Mouse (Mus musculus) stomach, embryonic 14.5 days (tissue): ENCODE measurements around the gene Gpr171. TPM values are rescaled to one million over a fixed set of nuclear protein-coding genes. Genes with fewer than 3 reads are reported as not detected.

Experiments
- ATAC-seq: fragments of 200-750 bp; cut with Nextera tagmentation; 2 replicates; pipeline ENCODE4 v1.8.0; 2017; ENCODE audit warnings: low read depth, moderate TSS enrichment; ENCODE audit not compliant: insufficient number of reproducible peaks, insufficient read depth, low FRiP score
- H3K27ac ChIP-seq: fragments of 300-500 bp; sonication (generic); 2 replicates; pipeline ENCODE4 v1.5.1; 2014; ENCODE audit warnings: mild to moderate bottlenecking, low read length, moderate library complexity, mixed read lengths
- H3K27me3 ChIP-seq: fragments of 300-500 bp; sonication (generic); 2 replicates; pipeline ENCODE4 v1.6.1; 2014; ENCODE audit warnings: low read length, control low read depth, mixed read lengths; ENCODE audit not compliant: control insufficient read depth, insufficient read depth
- H3K36me3 ChIP-seq: fragments of 300-500 bp; sonication (generic); 2 replicates; pipeline ENCODE4 v1.6.1; 2014; ENCODE audit warnings: mild to moderate bottlenecking, control low read depth, low read length, moderate library complexity, mixed read lengths; ENCODE audit not compliant: control insufficient read depth, insufficient read depth
- H3K4me1 ChIP-seq: fragments of 300-500 bp; sonication (generic); 2 replicates; pipeline ENCODE4 v1.6.1; 2014; ENCODE audit warnings: low read length, control low read depth, mixed read lengths; ENCODE audit not compliant: control insufficient read depth, insufficient read depth
- H3K4me2 ChIP-seq: fragments of 300-500 bp; sonication (generic); replicated peaks from 2 replicates; pipeline ENCODE4 v1.6.1; 2014; ENCODE audit warnings: low read depth, low read length, control low read depth
- H3K4me3 ChIP-seq: fragments of 300-500 bp; sonication (generic); 2 replicates; pipeline ENCODE4 v1.5.1; 2014; ENCODE audit warnings: low read depth, low read length, control low read depth
- H3K9ac ChIP-seq: fragments of 300-500 bp; sonication (generic); replicated peaks from 2 replicates; pipeline ENCODE4 v1.6.1; 2014; ENCODE audit warnings: low read depth, mild to moderate bottlenecking, control low read depth, low read length, moderate library complexity, mixed read lengths
- H3K9me3 ChIP-seq: fragments of 300-500 bp; sonication (generic); 2 replicates; pipeline ENCODE4 v1.6.1; 2016; ENCODE audit warnings: low read depth, low read length, control low read depth; ENCODE audit not compliant: control insufficient read depth
- WGBS: fragments of 180-500 bp; shearing (Covaris S2); extraction: QIAGEN DNeasy Blood & Tissue Kit; methylation state at CpG from one replicate; pipeline ENCODE4 v1.1.7; 2014; 5-methylcytosine and 5-hydroxymethylcytosine counted together
- polyA plus RNA-seq: library from polyadenylated mRNA; unstranded; fragments of >200 nt; fragmentation: Nextera tagmentation; extraction: Ambion mirVana; gene quantifications from 2 replicates; pipeline ENCODE4 v1.2.1, GENCODE M21; 2014

Gpr171 gene
- polyA plus RNA-seq, 1 experiment from 2014 or later: 1.3 TPM

- ATAC-seq: no peak
- no peak overlapping the region for H3K9ac ChIP-seq
- WGBS: 70% methylated on average over 12 of the region's 12 CpGs
- H3K27me3 ChIP-seq: no peaks in the 10 kb centered on the region
- no peak overlapping the region for H3K4me3 ChIP-seq
- no peaks in the 10 kb centered on the region for H3K4me1 ChIP-seq
- no peaks in the 10 kb centered on the region for H3K9me3 ChIP-seq
- H3K27ac ChIP-seq: no peak overlapping the region
- no peak overlapping the region for H3K4me2 ChIP-seq
- H3K36me3 ChIP-seq: no peaks in the 10 kb centered on the region
Measured at GRCm38 (mm10) chr3:59138946-59139468, 37.4 kb upstream of the Gpr171 start.

DNA sequence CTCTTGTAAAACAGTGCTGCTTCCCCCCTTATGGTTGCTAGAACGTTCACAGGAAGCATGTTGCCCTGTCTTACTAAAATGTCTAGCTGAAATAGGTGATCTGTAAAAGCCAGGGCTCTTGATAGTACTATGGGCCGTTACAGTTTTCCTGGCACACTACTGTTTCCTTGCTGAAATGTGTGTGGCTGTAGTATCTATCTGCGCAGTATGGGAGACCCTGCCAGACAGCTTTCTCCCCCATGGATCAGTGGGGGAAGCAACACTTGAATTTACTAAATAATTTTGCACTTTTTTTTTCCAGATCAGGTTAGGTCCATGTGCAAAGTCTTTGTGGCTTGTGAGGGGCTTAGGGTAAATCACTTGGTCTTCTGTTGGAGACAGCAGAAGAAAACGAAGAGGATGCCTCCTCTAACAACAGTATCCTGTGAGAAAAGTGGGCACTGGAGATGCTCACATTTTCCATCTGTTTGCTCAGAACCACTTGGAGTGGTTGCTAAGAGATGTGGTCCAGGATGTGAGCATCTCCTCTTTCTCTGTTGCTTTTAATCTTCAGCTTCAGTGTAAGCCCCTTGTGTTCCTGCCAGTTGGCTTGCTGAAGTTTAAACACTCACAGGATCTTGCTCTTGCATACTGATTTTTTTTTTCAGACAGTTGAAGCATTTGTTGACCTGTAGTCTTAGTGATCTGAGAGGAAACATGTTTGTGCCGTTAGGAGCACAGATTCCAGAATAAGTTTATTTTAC, 34.5 kb upstream of the Gpr171 start:
- no peaks in the 10 kb centered on the region for H3K36me3 ChIP-seq
- H3K4me3 ChIP-seq: no peak overlapping the region
- WGBS: 64% methylated on average over 5 of the region's 5 CpGs
- H3K27ac ChIP-seq: no peak overlapping the region
- no peak overlapping the region for H3K9ac ChIP-seq
- no peak overlapping the region for H3K4me2 ChIP-seq
- no peak for ATAC-seq
- no peaks in the 10 kb centered on the region for H3K27me3 ChIP-seq
- H3K4me1 ChIP-seq: 0 out of 2 replicates have a peak, but pooled peaks cover 4% of the 10 kb centered on the region
- H3K9me3 ChIP-seq: no peaks in the 10 kb centered on the region

DNA sequence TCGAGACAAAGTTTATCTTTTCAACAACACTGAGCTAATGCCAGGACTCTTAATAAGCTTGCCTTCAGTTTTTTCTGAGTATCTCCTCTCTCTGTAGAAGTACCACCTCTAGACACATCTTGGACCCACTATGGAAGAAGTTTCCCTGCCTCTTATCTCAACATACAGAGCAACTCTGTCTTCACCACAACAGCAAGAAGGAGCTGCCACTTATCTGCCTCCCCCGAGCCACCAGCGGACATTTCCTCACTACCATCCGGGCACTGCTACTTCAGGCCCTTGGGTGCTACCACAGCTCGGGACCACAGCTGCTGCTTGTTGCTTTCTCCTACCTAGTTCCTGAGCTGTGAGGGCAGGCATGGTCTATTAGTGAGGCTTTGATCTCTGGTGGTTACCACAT, 31.6 kb upstream of the Gpr171 start:
- H3K4me2 ChIP-seq: no peak overlapping the region
- 81% methylated on average over 5 of the region's 5 CpGs for WGBS

GRCm38 (mm10) chr3:59131966-59132365, 30.3 kb upstream of the Gpr171 start:
- Histone ChIP-seq H3K9me3 (no peaks in the 10 kb centered on the region), H3K9ac (no peak overlapping the region), H3K4me2 (no peak overlapping the region), H3K4me1 (0 out of 2 replicates have a peak, but pooled peaks cover 7% of the 10 kb centered on the region), H3K36me3 (no peaks in the 10 kb centered on the region), H3K27me3 (no peaks in the 10 kb centered on the region), H3K4me3 (no peak overlapping the region), H3K27ac (no peak overlapping the region)
- 92% methylated on average over 4 of the region's 4 CpGs for WGBS
- ATAC-seq: no peak

More for the DNA sequence above, 31.6 kb upstream of the Gpr171 start:
- Histone ChIP-seq H3K9ac (no peak overlapping the region), H3K27ac (no peak overlapping the region), H3K27me3 (no peaks in the 10 kb centered on the region), H3K9me3 (no peaks in the 10 kb centered on the region), H3K36me3 (no peaks in the 10 kb centered on the region), H3K4me3 (no peak overlapping the region), H3K4me1 (0 out of 2 replicates have a peak, but pooled peaks cover 7% of the 10 kb centered on the region)
- no peak for ATAC-seq

GRCm38 (mm10) chr3:59131081-59131480, 29.5 kb upstream of the Gpr171 start:
- Histone ChIP-seq H3K36me3 (no peaks in the 10 kb centered on the region), H3K4me3 (no peak overlapping the region), H3K9me3 (no peaks in the 10 kb centered on the region), H3K4me1 (0 out of 2 replicates have a peak, but pooled peaks cover 7% of the 10 kb centered on the region), H3K27ac (no peak overlapping the region), H3K4me2 (no peak overlapping the region), H3K27me3 (no peaks in the 10 kb centered on the region), H3K9ac (no peak overlapping the region)
- ATAC-seq: no peak
- 34% methylated on average over 4 of the region's 4 CpGs for whole genome bisulfite sequencing

DNA sequence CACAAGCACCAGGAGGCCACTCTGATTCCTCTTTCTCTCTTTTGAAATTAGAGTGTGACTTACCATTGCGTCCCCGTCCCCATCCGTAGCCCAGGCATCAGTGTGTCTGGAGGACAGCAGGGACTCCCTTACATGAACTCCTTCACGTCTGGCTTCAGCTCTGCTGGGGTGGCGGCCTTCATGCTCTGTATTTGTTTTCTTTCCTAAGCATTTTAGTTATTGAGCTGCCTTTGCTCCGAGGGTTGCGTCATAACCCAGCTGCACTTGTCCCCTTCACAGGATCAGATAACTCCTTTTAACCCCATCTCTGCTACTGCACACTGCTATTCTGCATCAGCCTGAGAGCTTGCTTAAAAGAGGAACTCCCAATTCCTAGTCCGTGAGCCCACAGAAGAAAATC, 28.8 kb upstream of the Gpr171 start:
- no peak for ATAC-seq
- Histone ChIP-seq H3K9me3 (no peaks in the 10 kb centered on the region), H3K4me1 (0 out of 2 replicates have a peak, but pooled peaks cover 7% of the 10 kb centered on the region), H3K36me3 (no peaks in the 10 kb centered on the region), H3K27me3 (no peaks in the 10 kb centered on the region), H3K4me3 (no peak overlapping the region), H3K4me2 (no peak overlapping the region), H3K27ac (no peak overlapping the region), H3K9ac (no peak overlapping the region)
- 45% methylated on average over 8 of the region's 8 CpGs for WGBS

GRCm38 (mm10) chr3:59129547-59129946, 27.9 kb upstream of the Gpr171 start:
- no peak overlapping the region for H3K9ac ChIP-seq

DNA sequence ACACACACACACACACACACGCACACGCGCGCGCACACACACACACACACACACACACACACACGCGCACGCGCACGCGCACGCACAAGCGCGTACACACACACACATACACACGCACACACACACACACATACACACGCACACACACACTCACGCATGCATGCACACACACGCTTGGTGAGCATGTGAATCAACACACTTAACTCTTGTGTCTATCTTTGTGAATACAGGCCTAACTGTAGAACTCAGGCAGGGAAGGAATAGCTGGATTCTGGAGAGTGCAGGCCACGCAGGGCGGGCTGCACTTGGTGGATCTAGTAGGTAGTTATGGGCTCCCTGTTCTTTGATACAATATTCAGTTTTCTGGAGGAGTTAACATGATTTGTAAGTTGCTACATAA, 27.1 kb upstream of the Gpr171 start:
- H3K4me1 ChIP-seq: 0 out of 2 replicates have a peak, but pooled peaks cover 7% of the 10 kb centered on the region
- no peak overlapping the region for H3K27ac ChIP-seq
- ATAC-seq: no peak
- no peaks in the 10 kb centered on the region for H3K27me3 ChIP-seq
- H3K9me3 ChIP-seq: no peaks in the 10 kb centered on the region
- no peaks in the 10 kb centered on the region for H3K36me3 ChIP-seq
- no peak overlapping the region for H3K4me2 ChIP-seq
- 85% methylated on average over 20 of the region's 20 CpGs for WGBS
- no peak overlapping the region for H3K9ac ChIP-seq
- H3K4me3 ChIP-seq: no peak overlapping the region

More at GRCm38 (mm10) chr3:59129547-59129946, 27.9 kb upstream of the Gpr171 start:
- no peak overlapping the region for H3K4me2 ChIP-seq
- H3K27ac ChIP-seq: no peak overlapping the region
- 85% methylated on average over 3 of the region's 3 CpGs for WGBS
- ATAC-seq: no peak
- H3K36me3 ChIP-seq: no peaks in the 10 kb centered on the region
- H3K4me3 ChIP-seq: no peak overlapping the region
- H3K4me1 ChIP-seq: 0 out of 2 replicates have a peak, but pooled peaks cover 7% of the 10 kb centered on the region
- no peaks in the 10 kb centered on the region for H3K27me3 ChIP-seq
- H3K9me3 ChIP-seq: no peaks in the 10 kb centered on the region
